8 mouse cellular contexts compared by ENCODE assay signal in genomic region chr9:120496691-120497090, GRCm38 (mm10). TPM values are rescaled to one million over a fixed set of nuclear protein-coding genes. Genes with fewer than 3 reads are reported as not detected.
DNase-seq lines count a peak whose midpoint lies in the region; ATAC-seq lines count a peak whose summit lies in the region.

No protein-coding gene starts in this region.

- DNase-seq in heart, adult 18-20 months, result peak; percentile 68 to 88
- DNase-seq in heart, postnatal 25 days (ENCODE audit: low spot score), result no peak
- DNase-seq in T-cell, adult 2 months (ENCODE audit: low spot score), result peak; percentile 57
- DNase-seq in gastrocnemius, postnatal 25 days, result peak; percentile 23
- peak; percentile 73 to 79 for DNase-seq in kidney, postnatal 4 days
- peak; percentile 83 for DNase-seq in lung, postnatal 10 days
- peak; percentile 47 for DNase-seq in spleen, adult 12 weeks (ENCODE audit: low spot score)

- intact Hi-C loops in heart, postnatal 25 days (cut with DNase I), result loop anchor here (1.0 to 10.0 kb wide), 2 partner anchors 62 to 888 kb away; no protein-coding TSS in a partner anchor

- peak; percentile 49 for ATAC-seq in common myeloid progenitor, adult 5-6 weeks (replicated peaks; ENCODE audit: low read depth, poor library complexity, severe bottlenecking)

RNA-seq across cellular contexts. Expression of gene Eif1b, which starts 4.7 kb away (rescaled TPM):
- total RNA-seq in heart, adult 18-20 months (2021), result 10 to 100 TPM; 65.5 to 68.2 TPM
- 10 to 100 TPM; 58.2 to 65.9 TPM for total RNA-seq in heart, postnatal 25 days (2021)
- total RNA-seq in common myeloid progenitor, adult 5-6 weeks (2017), result 118 and 145 TPM in 2 replicates
- 10 to 100 TPM; 34.4 to 38.1 TPM for total RNA-seq in gastrocnemius, postnatal 25 days (2021)

RNA-seq across cellular contexts. Expression of gene Entpd3, which starts 42.9 kb away (rescaled TPM):
- not detected for total RNA-seq in heart, adult 18-20 months (2021)
- total RNA-seq in heart, postnatal 25 days (2021), result not detected
- not detected in 2 replicates for total RNA-seq in common myeloid progenitor, adult 5-6 weeks (2017)
- total RNA-seq in gastrocnemius, postnatal 25 days (2021), result not detected
